Mouse (Mus musculus): ENCODE measurements around the gene Olfr541. TPM values are rescaled to one million over a fixed set of nuclear protein-coding genes. Genes with fewer than 3 reads are reported as not detected.

The Olfr541 gene
- polyA plus RNA-seq, 1 experiment: not detected

GRCm38 (mm10) chr7:140707536-140708284 is 10.6 kb downstream of the Olfr541 start:
- TF ChIP-seq CTCF (conservative IDR thresholded peaks at IDR 0.05; ENCODE audit: insufficient read depth, insufficient read length, low read depth, low read length) (no peak), POLR2A (IDR thresholded peaks at IDR 0.05; ENCODE audit: low read depth, low read length) (no peak)
- H3K4me1 ChIP-seq (ENCODE audit: control insufficient read depth, insufficient read depth, low read length): no peaks in the 10 kb centered on the region
- H3K4me3 ChIP-seq (ENCODE audit: insufficient read depth, low read depth, low read length): no peak overlapping the region
- H3K27me3 ChIP-seq (replicated peaks; ENCODE audit: control insufficient read depth, insufficient read depth, low read length): no peaks in the 10 kb centered on the region
- DNase-seq: no peak
- WGBS: 76% methylated on average over 6 of the region's 6 CpGs
- H3K27ac ChIP-seq (ENCODE audit: insufficient read depth, low read depth, low read length): no peak overlapping the region
- no peaks in the 10 kb centered on the region for H3K36me3 ChIP-seq (ENCODE audit: control insufficient read depth, insufficient read depth, low read length)

- whole genome bisulfite sequencing: 75% methylated on average over 7 of the region's 7 CpGs
- Histone ChIP-seq H3K36me3 (ENCODE audit: control insufficient read depth, insufficient read depth, low read length) (no peaks in the 10 kb centered on the region), H3K4me1 (ENCODE audit: control insufficient read depth, insufficient read depth, low read length) (no peaks in the 10 kb centered on the region), H3K4me3 (ENCODE audit: insufficient read depth, low read depth, low read length) (no peak overlapping the region), H3K27me3 (replicated peaks; ENCODE audit: control insufficient read depth, insufficient read depth, low read length) (no peaks in the 10 kb centered on the region; the same call in 1 of the 2 replicates), H3K27ac (ENCODE audit: insufficient read depth, low read depth, low read length) (no peak overlapping the region)
- TF ChIP-seq POLR2A (IDR thresholded peaks at IDR 0.05; ENCODE audit: low read depth, low read length) (no peak), CTCF (conservative IDR thresholded peaks at IDR 0.05; ENCODE audit: insufficient read depth, insufficient read length, low read depth, low read length) (no peak)
- peak; percentile 27 for DNase-seq
Measured at GRCm38 (mm10) chr7:140717155-140718055, 20.3 kb downstream of the Olfr541 start.

- 53% methylated on average over 6 of the region's 6 CpGs for WGBS
- H3K36me3 ChIP-seq (ENCODE audit: control insufficient read depth, insufficient read depth, low read length): no peaks in the 10 kb centered on the region
- H3K4me3 ChIP-seq (ENCODE audit: insufficient read depth, low read depth, low read length): no peak overlapping the region
- TF ChIP-seq POLR2A (IDR thresholded peaks at IDR 0.05; ENCODE audit: low read depth, low read length) (no peak), CTCF (conservative IDR thresholded peaks at IDR 0.05; ENCODE audit: insufficient read depth, insufficient read length, low read depth, low read length) (no peak)
- H3K4me1 ChIP-seq (ENCODE audit: control insufficient read depth, insufficient read depth, low read length): no peaks in the 10 kb centered on the region
- H3K27me3 ChIP-seq (replicated peaks; ENCODE audit: control insufficient read depth, insufficient read depth, low read length): no peaks in the 10 kb centered on the region; the same call in 1 of the 2 replicates
- no peak overlapping the region for H3K27ac ChIP-seq (ENCODE audit: insufficient read depth, low read depth, low read length)
- DNase-seq: peak; percentile 74
Measured at GRCm38 (mm10) chr7:140721095-140721494, 24.0 kb downstream of the Olfr541 start.

GRCm38 (mm10) chr7:140725558-140725957 is 28.5 kb downstream of the Olfr541 start:
- TF ChIP-seq CTCF (conservative IDR thresholded peaks at IDR 0.05; ENCODE audit: insufficient read depth, insufficient read length, low read depth, low read length) (no peak), POLR2A (IDR thresholded peaks at IDR 0.05; ENCODE audit: low read depth, low read length) (no peak)
- no peak overlapping the region for H3K27ac ChIP-seq (ENCODE audit: insufficient read depth, low read depth, low read length)
- H3K27me3 ChIP-seq (replicated peaks; ENCODE audit: control insufficient read depth, insufficient read depth, low read length): no peaks in the 10 kb centered on the region; the same call in 1 of the 2 replicates
- H3K4me1 ChIP-seq (ENCODE audit: control insufficient read depth, insufficient read depth, low read length): no peaks in the 10 kb centered on the region
- H3K36me3 ChIP-seq (ENCODE audit: control insufficient read depth, insufficient read depth, low read length): no peaks in the 10 kb centered on the region
- no peak for DNase-seq
- no peak overlapping the region for H3K4me3 ChIP-seq (ENCODE audit: insufficient read depth, low read depth, low read length)

GRCm38 (mm10) chr7:140733162-140733561 is 36.1 kb downstream of the Olfr541 start:
- no peak for DNase-seq
- TF ChIP-seq CTCF (conservative IDR thresholded peaks at IDR 0.05; ENCODE audit: insufficient read depth, insufficient read length, low read depth, low read length) (0 out of 2 replicates have a peak, but pooled peaks have one; percentile 33), POLR2A (IDR thresholded peaks at IDR 0.05; ENCODE audit: low read depth, low read length) (no peak)

GRCm38 (mm10) chr7:140747402-140747801 is 50.3 kb downstream of the Olfr541 start:
- no peak for TF ChIP-seq POLR2A (IDR thresholded peaks at IDR 0.05; ENCODE audit: low read depth, low read length)
- no peak for TF ChIP-seq CTCF (conservative IDR thresholded peaks at IDR 0.05; ENCODE audit: insufficient read depth, insufficient read length, low read depth, low read length)
- peaks cover 2% of the 10 kb centered on the region; the same call in 1 of the 2 replicates for H3K4me1 ChIP-seq (ENCODE audit: control insufficient read depth, insufficient read depth, low read length)
- H3K4me3 ChIP-seq (ENCODE audit: insufficient read depth, low read depth, low read length): no peak overlapping the region
- H3K27ac ChIP-seq (ENCODE audit: insufficient read depth, low read depth, low read length): no peak overlapping the region
- H3K27me3 ChIP-seq (replicated peaks; ENCODE audit: control insufficient read depth, insufficient read depth, low read length): no peaks in the 10 kb centered on the region
- 92% methylated on average over 3 of the region's 3 CpGs for WGBS
- no peaks in the 10 kb centered on the region for H3K36me3 ChIP-seq (ENCODE audit: control insufficient read depth, insufficient read depth, low read length)
- no peak for DNase-seq

More at GRCm38 (mm10) chr7:140733162-140733561, 36.1 kb downstream of the Olfr541 start:
- Histone ChIP-seq H3K4me1 (ENCODE audit: control insufficient read depth, insufficient read depth, low read length) (no peaks in the 10 kb centered on the region), H3K27me3 (replicated peaks; ENCODE audit: control insufficient read depth, insufficient read depth, low read length) (no peaks in the 10 kb centered on the region), H3K4me3 (ENCODE audit: insufficient read depth, low read depth, low read length) (no peak overlapping the region), H3K27ac (ENCODE audit: insufficient read depth, low read depth, low read length) (no peak overlapping the region), H3K36me3 (ENCODE audit: control insufficient read depth, insufficient read depth, low read length) (no peaks in the 10 kb centered on the region)
- 79% methylated on average over 2 of the region's 2 CpGs for WGBS

All from kidney, adult 2 months (tissue).